Mouse (Mus musculus) forebrain, embryonic 13.5 days (tissue): ENCODE measurements around the gene Tmcc3. TPM values are rescaled to one million over a fixed set of nuclear protein-coding genes. Genes with fewer than 3 reads are reported as not detected.

Experiments used
- ATAC-seq: fragments of 200-750 bp; cut with Nextera tagmentation; 2 replicates; pipeline ENCODE4 v1.8.0; 2017
- H3K27ac ChIP-seq: fragments of 300-500 bp; sonication (generic); 2 replicates; pipeline ENCODE4 v1.5.1; 2015; ENCODE audit warnings: inconsistent platforms, mild to moderate bottlenecking, moderate library complexity
- H3K27me3 ChIP-seq: fragments of 300-500 bp; sonication (generic); 2 replicates; pipeline ENCODE4 v1.6.1; 2015; ENCODE audit warnings: mild to moderate bottlenecking, inconsistent platforms
- H3K36me3 ChIP-seq: fragments of 300-500 bp; sonication (generic); 2 replicates; pipeline ENCODE4 v1.6.1; 2015; ENCODE audit warnings: mild to moderate bottlenecking, inconsistent platforms; ENCODE audit not compliant: poor library complexity, severe bottlenecking
- H3K4me1 ChIP-seq: fragments of 300-500 bp; sonication (generic); 2 replicates; pipeline ENCODE4 v1.6.1; 2015; ENCODE audit warnings: inconsistent platforms
- H3K4me2 ChIP-seq: fragments of 300-500 bp; sonication (generic); 2 replicates; pipeline ENCODE4 v1.6.1; 2015; ENCODE audit warnings: inconsistent platforms, mild to moderate bottlenecking, moderate library complexity
- H3K4me3 ChIP-seq: fragments of 300-500 bp; sonication (generic); 2 replicates; pipeline ENCODE4 v1.5.1; 2015; ENCODE audit warnings: mild to moderate bottlenecking, inconsistent platforms
- H3K9ac ChIP-seq: fragments of 300-500 bp; sonication (generic); 2 replicates; pipeline ENCODE4 v1.6.1; 2015; ENCODE audit warnings: mild to moderate bottlenecking, inconsistent platforms
- H3K9me3 ChIP-seq: fragments of 300-500 bp; sonication (generic); replicated peaks from 2 replicates; pipeline ENCODE4 v1.6.1; 2016; ENCODE audit warnings: inconsistent platforms
- WGBS: fragments of 180-500 bp; shearing (Covaris S2); methylation state at CpG from one replicate; pipeline ENCODE4 v1.1.7; 2015; 5-methylcytosine and 5-hydroxymethylcytosine counted together
- polyA plus RNA-seq: library from polyadenylated mRNA; unstranded; fragments of >200 nt; fragmentation: Nextera tagmentation; extraction: Ambion mirVana; gene quantifications from 2 replicates; pipeline ENCODE4 v1.2.1, GENCODE M21; 2015

Tmcc3 gene
- polyA plus RNA-seq, 1 experiment from 2014 or later: 3.7 TPM

DNA sequence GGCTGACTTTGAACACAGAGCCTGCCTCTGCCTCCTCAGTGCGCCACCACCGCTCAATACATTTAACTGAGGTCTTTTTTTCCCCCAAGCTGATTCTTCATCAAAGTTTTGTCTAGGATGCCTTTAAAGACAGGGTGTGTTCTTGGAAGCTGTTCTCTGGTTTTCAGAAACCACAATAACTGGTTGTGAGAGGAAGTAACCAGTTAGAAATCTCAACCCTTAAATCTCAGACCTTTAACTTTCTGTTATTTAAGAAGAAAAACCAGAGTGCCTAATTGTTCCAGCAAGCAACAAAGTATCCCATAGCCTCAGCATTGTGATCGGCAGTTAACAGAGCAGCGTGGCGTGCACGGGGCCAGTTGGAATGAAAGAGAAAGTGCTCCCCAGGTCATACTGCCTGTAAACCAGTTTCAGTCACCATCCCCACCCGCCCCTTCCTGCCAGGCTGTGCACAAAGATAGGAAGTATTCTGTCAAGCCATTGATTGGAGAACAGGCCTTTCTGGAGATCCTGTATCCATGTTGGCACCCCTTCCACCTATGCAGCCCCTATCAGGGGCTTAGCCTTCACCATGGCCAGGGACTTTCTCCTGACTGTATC lies 240.3 kb downstream of the Tmcc3 start:
- H3K9me3 ChIP-seq: no peaks in the 10 kb centered on the region
- H3K27me3 ChIP-seq: no peaks in the 10 kb centered on the region
- no peak overlapping the region for H3K27ac ChIP-seq
- no peak overlapping the region for H3K4me2 ChIP-seq
- H3K9ac ChIP-seq: no peak overlapping the region
- no peak for ATAC-seq
- no peak overlapping the region for H3K4me3 ChIP-seq
- peaks cover 14% of the 10 kb centered on the region for H3K4me1 ChIP-seq
- WGBS: 67% methylated on average over 7 of the region's 7 CpGs
- no peaks in the 10 kb centered on the region for H3K36me3 ChIP-seq

DNA sequence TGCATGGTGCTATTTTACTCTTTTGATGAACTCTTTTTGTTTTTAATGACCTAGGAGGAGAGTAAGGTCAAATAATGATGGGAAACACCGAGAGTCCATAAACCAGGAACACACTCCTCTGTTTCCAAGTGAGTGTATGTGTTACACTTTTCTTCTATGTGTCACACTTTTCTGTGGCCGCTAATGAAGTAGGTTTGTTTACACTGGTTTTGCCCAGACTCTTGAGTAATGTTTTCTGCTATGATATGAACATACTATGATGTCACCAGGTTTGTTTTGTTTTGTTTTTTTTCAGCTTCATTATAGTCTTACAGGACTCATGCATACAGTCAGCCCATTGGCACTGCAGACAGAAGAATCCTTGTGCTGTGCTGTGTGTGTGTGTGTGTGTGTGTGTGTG lies 243.6 kb downstream of the Tmcc3 start:
- Histone ChIP-seq H3K4me2 (no peak overlapping the region), H3K9me3 (no peaks in the 10 kb centered on the region), H3K4me3 (no peak overlapping the region), H3K27ac (no peak overlapping the region), H3K36me3 (no peaks in the 10 kb centered on the region), H3K9ac (no peak overlapping the region), H3K4me1 (peaks cover 3% of the 10 kb centered on the region; the same call in 1 of the 2 replicates), H3K27me3 (no peaks in the 10 kb centered on the region)
- no peak for ATAC-seq
- 90% methylated on average over 2 of the region's 2 CpGs for WGBS

DNA sequence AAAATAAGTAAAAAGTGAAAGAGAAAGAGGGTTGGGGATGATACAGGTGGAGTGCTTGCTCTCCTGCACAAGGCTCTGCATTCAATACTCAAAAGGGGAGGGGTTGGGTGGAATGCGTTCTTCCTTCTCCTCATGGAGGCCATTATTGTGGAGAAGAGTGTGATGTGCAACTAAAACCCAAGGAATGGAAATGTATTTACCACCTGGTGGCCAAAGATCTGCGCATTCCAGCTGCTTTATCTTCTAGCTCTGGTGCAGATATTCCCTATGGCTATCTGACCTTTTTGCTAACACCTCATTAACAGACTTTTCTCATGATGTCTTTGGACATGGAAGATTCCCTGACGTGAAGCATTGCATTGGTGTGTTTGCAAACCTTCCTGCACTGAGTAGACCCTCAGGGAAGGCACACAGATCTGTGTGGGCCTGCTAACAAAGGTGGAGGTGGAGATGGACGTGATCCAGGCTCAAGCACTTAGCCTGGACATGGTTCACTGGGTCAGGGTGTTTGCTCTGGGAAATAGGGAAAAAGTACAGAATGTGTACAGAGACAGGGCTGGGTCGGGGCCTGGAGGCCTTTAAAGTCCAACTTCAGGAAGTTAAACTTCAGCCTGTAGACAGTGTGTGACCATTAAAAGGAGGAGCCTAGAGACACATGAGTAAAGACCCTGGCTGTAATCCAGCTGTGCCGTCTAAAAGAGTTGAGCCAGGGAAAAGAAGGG lies 245.8 kb downstream of the Tmcc3 start:
- 81% methylated on average over 6 of the region's 6 CpGs for WGBS
- Histone ChIP-seq H3K9ac (no peak overlapping the region), H3K4me1 (no peaks in the 10 kb centered on the region), H3K4me3 (no peak overlapping the region), H3K4me2 (no peak overlapping the region), H3K9me3 (no peaks in the 10 kb centered on the region), H3K27me3 (no peaks in the 10 kb centered on the region), H3K36me3 (no peaks in the 10 kb centered on the region), H3K27ac (no peak overlapping the region)
- ATAC-seq: no peak

DNA sequence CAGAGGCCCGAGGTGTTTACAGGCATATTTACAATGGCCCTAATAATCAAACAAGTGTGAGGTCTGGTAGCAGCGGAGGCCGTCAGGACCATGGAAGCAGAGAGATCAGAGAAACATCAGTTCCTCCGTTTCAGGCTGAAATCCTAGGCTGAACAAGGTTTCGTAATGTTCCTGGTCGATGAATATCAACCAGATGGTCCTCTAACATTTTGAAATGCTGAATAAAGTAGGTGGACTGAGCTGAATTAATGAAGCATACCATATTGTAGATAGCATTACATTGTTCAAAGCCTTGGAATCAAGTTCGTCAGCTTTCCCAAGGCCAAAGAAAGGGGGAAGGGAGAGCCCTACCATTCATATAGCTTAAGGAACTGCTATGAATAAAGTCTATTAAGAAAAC lies 247.1 kb downstream of the Tmcc3 start:
- WGBS: 76% methylated on average over 7 of the region's 7 CpGs
- H3K4me2 ChIP-seq: no peak overlapping the region
- ATAC-seq: no peak
- no peak overlapping the region for H3K4me3 ChIP-seq
- H3K27ac ChIP-seq: no peak overlapping the region
- H3K9me3 ChIP-seq: no peaks in the 10 kb centered on the region
- no peaks in the 10 kb centered on the region for H3K4me1 ChIP-seq
- no peak overlapping the region for H3K9ac ChIP-seq
- H3K36me3 ChIP-seq: no peaks in the 10 kb centered on the region
- no peaks in the 10 kb centered on the region for H3K27me3 ChIP-seq

DNA sequence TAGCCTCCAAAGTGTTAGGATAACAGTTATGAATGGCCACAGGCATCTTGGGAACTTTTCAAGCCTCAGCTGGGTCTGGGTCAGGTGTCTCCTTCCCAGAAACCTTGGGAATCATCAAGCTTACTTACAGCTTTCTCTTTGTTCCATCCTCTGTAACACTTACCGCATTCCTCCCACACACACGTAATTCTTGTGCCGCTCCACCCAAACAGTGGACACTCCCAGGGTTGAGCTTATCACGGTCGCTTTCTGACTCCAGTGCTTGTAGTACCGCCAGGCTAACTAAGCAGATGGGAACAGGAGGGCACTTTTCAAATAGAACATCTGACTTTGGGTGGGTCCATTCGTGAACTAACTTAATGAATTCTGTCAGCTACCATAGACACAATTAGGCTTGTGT lies 249.6 kb downstream of the Tmcc3 start:
- ATAC-seq: no peak

DNA sequence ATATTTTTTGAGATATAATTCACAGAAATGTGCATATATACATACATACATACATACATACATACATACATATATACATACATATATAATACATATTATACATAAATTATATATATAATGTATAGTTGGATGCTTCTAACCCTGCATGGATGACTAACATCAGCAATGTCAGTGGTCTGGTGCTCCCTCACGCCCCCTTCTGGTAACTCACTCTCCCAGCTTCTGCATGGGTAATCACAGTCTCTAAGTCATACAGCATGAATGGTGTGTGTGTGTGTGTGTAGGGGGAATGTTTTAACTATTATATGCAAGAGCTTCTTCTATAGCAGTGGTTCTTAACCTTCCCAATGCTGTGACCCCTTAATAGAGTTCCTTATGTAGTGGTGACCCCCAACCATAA lies 250.4 kb downstream of the Tmcc3 start:
- Histone ChIP-seq H3K4me2 (no peak overlapping the region), H3K4me3 (no peak overlapping the region), H3K9me3 (no peaks in the 10 kb centered on the region), H3K36me3 (no peaks in the 10 kb centered on the region), H3K27me3 (no peaks in the 10 kb centered on the region), H3K9ac (no peak overlapping the region), H3K27ac (no peak overlapping the region), H3K4me1 (no peaks in the 10 kb centered on the region)
- ATAC-seq: no peak
- WGBS: 41% methylated on average over 1 of the region's 1 CpGs

More for the DNA sequence above, 249.6 kb downstream of the Tmcc3 start:
- no peak overlapping the region for H3K4me2 ChIP-seq
- WGBS: 55% methylated on average over 7 of the region's 7 CpGs
- H3K36me3 ChIP-seq: no peaks in the 10 kb centered on the region
- H3K9me3 ChIP-seq: no peaks in the 10 kb centered on the region
- no peak overlapping the region for H3K9ac ChIP-seq
- H3K27ac ChIP-seq: no peak overlapping the region
- no peaks in the 10 kb centered on the region for H3K27me3 ChIP-seq
- no peak overlapping the region for H3K4me3 ChIP-seq
- no peaks in the 10 kb centered on the region for H3K4me1 ChIP-seq

DNA sequence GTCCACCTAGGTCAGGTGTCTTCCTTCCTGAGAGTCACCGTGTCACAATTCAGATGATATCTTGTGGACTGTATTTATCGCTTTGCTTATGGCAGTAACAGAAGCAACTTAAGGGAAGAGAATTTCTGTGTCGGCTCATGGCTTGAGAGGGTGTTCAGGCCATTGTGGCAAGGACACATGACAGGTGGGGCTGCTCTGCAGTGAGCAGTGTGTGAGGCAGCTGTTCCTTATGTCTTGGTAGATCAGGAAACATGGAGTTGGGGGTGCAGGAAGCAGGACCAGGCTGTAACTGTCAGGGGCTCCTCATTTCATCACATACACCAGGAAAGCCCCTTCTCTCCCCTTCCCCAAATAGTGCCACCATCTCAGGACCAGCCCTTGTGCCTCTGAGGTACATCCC lies 251.2 kb downstream of the Tmcc3 start:
- Histone ChIP-seq H3K9ac (no peak overlapping the region), H3K4me1 (no peaks in the 10 kb centered on the region), H3K9me3 (no peaks in the 10 kb centered on the region), H3K4me2 (no peak overlapping the region), H3K27me3 (no peaks in the 10 kb centered on the region), H3K27ac (no peak overlapping the region), H3K36me3 (no peaks in the 10 kb centered on the region), H3K4me3 (no peak overlapping the region)
- 91% methylated on average over 3 of the region's 3 CpGs for WGBS
- ATAC-seq: no peak

DNA sequence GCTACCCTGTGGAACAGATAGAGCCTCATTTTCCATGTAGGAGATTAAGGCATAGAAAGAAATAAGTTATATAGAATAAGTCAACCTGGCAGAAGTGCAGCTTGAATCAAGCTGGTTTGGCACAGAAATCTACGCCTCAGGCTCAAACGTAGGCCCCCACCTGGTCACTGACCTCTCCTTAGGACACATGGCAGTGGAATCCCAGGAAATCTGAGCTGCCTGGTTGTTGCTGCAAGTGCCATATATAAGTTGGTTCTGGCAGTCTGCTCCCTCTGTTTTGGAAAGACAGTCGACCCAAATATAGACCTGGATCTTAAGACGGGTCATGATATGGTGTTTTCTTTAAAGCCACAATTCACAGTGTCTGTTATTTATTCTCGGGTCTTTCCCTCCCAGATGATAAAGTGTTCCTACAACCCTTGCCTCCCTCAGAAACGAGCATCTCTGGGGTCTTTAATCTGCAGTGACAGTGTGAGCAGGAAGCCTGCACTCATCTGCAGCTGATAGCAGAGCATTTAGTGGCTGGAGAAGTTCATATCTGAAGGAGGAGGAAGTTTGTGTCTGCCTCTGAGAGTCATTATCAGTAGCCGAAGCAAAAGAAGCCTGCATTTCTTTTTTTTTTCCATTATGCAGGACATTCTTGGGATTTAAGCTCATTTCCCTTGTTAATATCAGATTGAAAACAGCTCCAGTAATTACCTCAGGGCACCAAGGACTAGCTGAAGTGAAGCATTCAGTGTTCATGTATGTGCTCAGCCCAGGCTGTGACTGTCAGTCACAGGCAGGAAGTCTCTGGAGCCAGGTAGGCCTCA lies 253.9 kb downstream of the Tmcc3 start:
- H3K27me3 ChIP-seq: no peaks in the 10 kb centered on the region
- H3K36me3 ChIP-seq: no peaks in the 10 kb centered on the region
- no peaks in the 10 kb centered on the region for H3K9me3 ChIP-seq
- no peak for ATAC-seq
- H3K9ac ChIP-seq: no peak overlapping the region
- H3K4me2 ChIP-seq: no peak overlapping the region
- no peak overlapping the region for H3K27ac ChIP-seq
- no peak overlapping the region for H3K4me3 ChIP-seq
- whole genome bisulfite sequencing: 72% methylated on average over 7 of the region's 7 CpGs
- H3K4me1 ChIP-seq: no peaks in the 10 kb centered on the region

DNA sequence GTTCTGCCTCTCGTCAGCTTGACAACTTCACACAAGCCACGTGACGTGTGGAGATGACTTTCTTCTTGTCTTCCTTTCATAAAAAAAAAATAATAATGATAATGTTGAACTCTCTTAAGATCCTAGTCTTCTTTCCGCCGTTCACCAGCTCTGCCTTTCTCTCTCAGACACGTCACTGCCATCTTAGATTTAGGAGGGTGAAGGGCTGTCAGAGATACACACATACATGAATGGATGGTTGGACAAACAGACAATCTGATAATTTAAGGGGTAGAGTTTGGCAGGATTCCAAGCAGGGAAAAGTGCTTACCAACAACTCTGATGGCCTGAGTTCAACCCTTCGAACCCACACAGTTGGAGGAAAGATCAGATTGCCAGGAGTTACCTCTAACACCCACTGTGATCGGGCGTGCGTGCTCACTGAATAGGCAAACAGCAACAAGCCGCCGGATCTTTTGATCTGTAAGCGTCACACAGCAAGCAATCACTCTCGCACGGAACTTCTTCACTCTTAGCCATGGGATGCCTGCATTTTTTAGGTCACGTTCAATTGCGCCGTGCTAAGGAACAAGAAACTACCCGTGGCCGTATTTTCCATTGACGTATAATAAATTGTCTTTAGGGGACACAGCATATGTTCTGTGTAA lies 254.6 kb downstream of the Tmcc3 start:
- no peak overlapping the region for H3K9ac ChIP-seq
- no peaks in the 10 kb centered on the region for H3K27me3 ChIP-seq
- 63% methylated on average over 21 of the region's 21 CpGs for WGBS
- H3K9me3 ChIP-seq: no peaks in the 10 kb centered on the region
- ATAC-seq: no peak
- H3K4me1 ChIP-seq: no peaks in the 10 kb centered on the region
- H3K4me2 ChIP-seq: no peak overlapping the region
- H3K4me3 ChIP-seq: no peak overlapping the region
- no peak overlapping the region for H3K27ac ChIP-seq
- H3K36me3 ChIP-seq: no peaks in the 10 kb centered on the region

DNA sequence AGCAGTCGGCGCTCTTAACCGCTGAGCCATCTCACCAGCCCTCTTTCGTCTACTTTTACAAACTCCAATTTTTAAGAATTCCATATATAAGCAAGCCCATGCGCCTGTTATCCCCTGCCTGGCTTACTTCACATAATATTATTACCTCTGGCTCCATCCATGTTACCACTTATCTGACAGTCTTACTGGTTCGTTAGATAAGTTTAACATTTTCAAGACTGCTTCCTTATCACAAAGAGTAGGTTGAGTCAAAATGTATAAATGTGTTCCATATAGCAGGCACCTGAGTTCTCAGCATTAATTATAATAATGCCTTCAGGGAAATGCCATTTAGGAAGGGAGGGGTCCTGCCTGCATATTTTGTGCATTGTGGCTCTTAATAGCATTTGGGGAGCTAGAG lies 255.5 kb downstream of the Tmcc3 start:
- no peak for ATAC-seq
- no peak overlapping the region for H3K27ac ChIP-seq
- H3K4me2 ChIP-seq: no peak overlapping the region
- no peak overlapping the region for H3K4me3 ChIP-seq
- no peaks in the 10 kb centered on the region for H3K27me3 ChIP-seq
- H3K36me3 ChIP-seq: no peaks in the 10 kb centered on the region
- 96% methylated on average over 6 of the region's 6 CpGs for WGBS
- H3K9me3 ChIP-seq: no peaks in the 10 kb centered on the region
- no peaks in the 10 kb centered on the region for H3K4me1 ChIP-seq
- no peak overlapping the region for H3K9ac ChIP-seq

DNA sequence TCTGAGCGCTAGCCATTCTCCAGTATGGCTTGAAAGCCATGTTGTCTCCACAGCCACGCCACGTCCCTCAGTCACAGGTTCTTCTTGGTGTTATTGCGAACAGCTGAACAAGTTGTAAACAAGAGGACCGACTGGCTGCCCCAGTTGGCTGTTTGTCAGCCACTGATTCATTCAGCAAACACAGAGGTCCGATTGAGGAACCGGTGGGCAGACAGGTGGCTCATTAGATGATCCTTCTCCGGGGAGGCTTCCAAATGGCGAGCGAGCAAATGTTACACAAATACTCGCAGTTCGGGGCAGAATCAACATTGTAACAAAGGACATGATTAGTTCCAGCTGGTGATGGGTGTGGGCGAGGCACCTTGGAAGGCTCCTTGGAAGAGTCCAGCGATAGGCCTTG lies 256.2 kb downstream of the Tmcc3 start:
- 78% methylated on average over 14 of the region's 14 CpGs for WGBS
- ATAC-seq: no peak
- Histone ChIP-seq H3K27me3 (no peaks in the 10 kb centered on the region), H3K9me3 (no peaks in the 10 kb centered on the region), H3K9ac (no peak overlapping the region), H3K27ac (no peak overlapping the region), H3K4me3 (no peak overlapping the region), H3K4me1 (no peaks in the 10 kb centered on the region), H3K36me3 (no peaks in the 10 kb centered on the region), H3K4me2 (no peak overlapping the region)

DNA sequence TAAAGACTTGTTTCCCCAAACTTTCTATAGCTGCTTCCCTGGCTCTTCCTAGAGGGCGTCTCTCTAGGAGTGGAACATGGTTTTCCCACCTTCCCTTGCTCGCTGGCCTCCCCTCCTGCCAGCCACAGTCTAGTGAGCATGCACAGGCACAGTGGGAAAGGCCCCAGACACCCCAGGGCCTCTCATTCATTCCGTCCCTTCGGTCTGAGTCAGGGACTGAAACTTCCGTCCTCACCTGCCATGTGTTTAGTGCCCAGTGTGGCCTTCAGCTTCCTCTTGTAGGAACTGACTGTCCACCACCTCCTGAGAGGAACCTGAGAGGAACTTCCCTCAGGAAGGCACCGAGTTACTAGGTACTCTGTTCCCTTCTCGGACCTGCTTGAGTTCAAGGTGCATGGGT lies 257.1 kb downstream of the Tmcc3 start:
- no peaks in the 10 kb centered on the region for H3K36me3 ChIP-seq
- no peaks in the 10 kb centered on the region for H3K9me3 ChIP-seq
- ATAC-seq: no peak
- no peak overlapping the region for H3K4me3 ChIP-seq
- 85% methylated on average over 7 of the region's 7 CpGs for WGBS
- H3K4me2 ChIP-seq: no peak overlapping the region
- H3K9ac ChIP-seq: no peak overlapping the region
- H3K27me3 ChIP-seq: no peaks in the 10 kb centered on the region
- H3K27ac ChIP-seq: no peak overlapping the region
- no peaks in the 10 kb centered on the region for H3K4me1 ChIP-seq
